Mouse (Mus musculus): ENCODE results near the gene Hepacam2. TPM values are rescaled to one million over a fixed set of nuclear protein-coding genes. Genes with fewer than 3 reads are reported as not detected.

The Hepacam2 gene
- polyA plus RNA-seq, 1 experiment: not detected

DNA sequence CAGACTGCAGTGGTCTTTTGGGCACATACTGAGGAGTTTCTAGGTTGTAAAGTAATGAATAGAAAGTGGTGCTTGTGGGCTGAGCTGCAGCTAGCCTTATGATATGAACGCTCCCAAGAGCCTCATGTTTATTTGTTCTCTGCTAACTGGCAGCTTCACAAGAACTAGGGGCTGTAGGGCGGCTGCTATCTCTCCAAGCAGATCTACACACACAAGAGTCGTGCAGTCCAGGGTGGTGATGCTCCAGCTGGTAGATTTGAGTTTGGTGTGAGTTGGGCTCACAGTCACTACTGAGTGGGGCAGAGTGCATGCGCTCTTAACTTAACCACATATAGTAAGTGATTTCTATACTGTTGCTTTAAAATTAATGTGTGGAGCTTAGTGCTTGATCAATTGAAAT is 9.0 kb upstream of the Hepacam2 start:
- peaks cover 72% of the 10 kb centered on the region for H3K79me2 ChIP-seq (ENCODE audit: control insufficient read depth, insufficient read depth)
- H3K27me3 ChIP-seq (ENCODE audit: control insufficient read depth, insufficient read depth, insufficient read length): no peaks in the 10 kb centered on the region
- no peak overlapping the region for H3ac ChIP-seq (ENCODE audit: control insufficient read depth, insufficient read length, low read depth)
- H3K36me3 ChIP-seq (ENCODE audit: control insufficient read depth, insufficient read depth): no peaks in the 10 kb centered on the region
- no peak for TF ChIP-seq CEBPB (IDR thresholded peaks at IDR 0.05; ENCODE audit: low read depth)
- peaks cover 32% of the 10 kb centered on the region for H3K79me3 ChIP-seq (ENCODE audit: low read depth)
- H3K4me3 ChIP-seq (ENCODE audit: insufficient read depth, poor library complexity, severe bottlenecking): no peak overlapping the region

DNA sequence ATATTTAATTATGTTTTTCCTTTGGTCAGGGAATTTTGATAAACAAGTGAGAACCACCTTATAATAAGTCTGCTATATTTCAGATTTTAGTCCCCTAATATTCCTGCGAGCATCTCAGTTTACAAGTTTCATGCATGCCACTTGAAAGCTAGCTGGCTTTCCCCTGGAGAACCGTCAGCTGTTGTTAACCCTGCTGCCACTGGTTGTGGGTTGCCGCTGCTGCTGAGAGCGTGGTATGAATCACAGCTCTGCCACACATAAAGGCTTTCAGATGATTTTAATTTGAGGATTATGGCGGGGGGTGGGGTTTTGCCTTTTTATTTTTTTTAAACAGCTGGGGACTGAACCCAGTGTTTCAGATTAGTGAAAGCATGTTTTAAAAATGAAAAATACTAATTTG is 7.2 kb upstream of the Hepacam2 start:
- H3K36me3 ChIP-seq (ENCODE audit: control insufficient read depth, insufficient read depth): no peaks in the 10 kb centered on the region
- peaks cover 41% of the 10 kb centered on the region for H3K79me3 ChIP-seq (ENCODE audit: low read depth)
- H3K4me3 ChIP-seq (ENCODE audit: insufficient read depth, poor library complexity, severe bottlenecking): no peak overlapping the region
- no peak for TF ChIP-seq CTCF (IDR thresholded peaks at IDR 0.05; ENCODE audit: control insufficient read depth, insufficient read depth, insufficient read length)
- TF ChIP-seq MYOG (IDR thresholded peaks at IDR 0.05; ENCODE audit: control insufficient read depth, extremely low read depth, insufficient read length): no peak
- no peak for TF ChIP-seq MAX (IDR thresholded peaks at IDR 0.05)
- peak; percentile 47 for TF ChIP-seq MYOD1 (IDR thresholded peaks at IDR 0.05; ENCODE audit: control insufficient read depth, insufficient read length, low read depth)
- no peak for TF ChIP-seq FOSL1 (IDR thresholded peaks at IDR 0.05; ENCODE audit: insufficient read depth, low read length, poor library complexity, severe bottlenecking)
- TF ChIP-seq CEBPB (IDR thresholded peaks at IDR 0.05; ENCODE audit: low read depth): no peak
- no peak for TF ChIP-seq USF1 (IDR thresholded peaks at IDR 0.05; ENCODE audit: low read depth)
- no peaks in the 10 kb centered on the region for H3K27me3 ChIP-seq (ENCODE audit: control insufficient read depth, insufficient read depth, insufficient read length)
- H3K79me2 ChIP-seq (ENCODE audit: control insufficient read depth, insufficient read depth): peaks cover 73% of the 10 kb centered on the region
- no peak overlapping the region for H3ac ChIP-seq (ENCODE audit: control insufficient read depth, insufficient read length, low read depth)

DNA sequence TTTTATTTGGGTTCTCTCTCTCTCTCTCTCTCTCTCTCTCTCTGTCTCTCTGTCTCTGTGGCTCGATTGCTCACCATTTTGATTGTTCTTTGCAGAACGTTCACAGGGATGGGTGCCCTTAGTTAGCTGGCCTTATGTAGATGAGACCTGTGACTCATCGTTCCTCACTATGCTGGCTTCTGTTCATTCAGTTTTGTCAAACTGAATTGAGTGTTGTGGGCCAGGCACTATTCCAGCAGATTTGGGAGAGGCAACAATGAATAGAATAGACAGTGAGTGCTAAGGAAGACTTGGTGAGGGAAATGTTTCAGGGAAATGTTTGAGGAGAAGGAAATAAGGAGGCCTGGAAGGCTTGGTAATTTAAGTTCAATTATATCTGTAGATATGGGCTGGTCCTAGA is 2.2 kb upstream of the Hepacam2 start:
- H3K27me3 ChIP-seq (ENCODE audit: control insufficient read depth, insufficient read depth, insufficient read length): no peaks in the 10 kb centered on the region
- TF ChIP-seq MYOD1 (IDR thresholded peaks at IDR 0.05; ENCODE audit: control insufficient read depth, insufficient read length, low read depth) (no peak), CTCF (IDR thresholded peaks at IDR 0.05; ENCODE audit: control insufficient read depth, insufficient read depth, insufficient read length) (no peak), FOSL1 (IDR thresholded peaks at IDR 0.05; ENCODE audit: insufficient read depth, low read length, poor library complexity, severe bottlenecking) (no peak), CEBPB (IDR thresholded peaks at IDR 0.05; ENCODE audit: low read depth) (no peak), MAX (IDR thresholded peaks at IDR 0.05) (no peak), MYOG (IDR thresholded peaks at IDR 0.05; ENCODE audit: control insufficient read depth, extremely low read depth, insufficient read length) (no peak), USF1 (IDR thresholded peaks at IDR 0.05; ENCODE audit: low read depth) (no peak)
- H3K79me3 ChIP-seq (ENCODE audit: low read depth): peaks cover 54% of the 10 kb centered on the region
- H3ac ChIP-seq (ENCODE audit: control insufficient read depth, insufficient read length, low read depth): no peak overlapping the region
- peaks cover 60% of the 10 kb centered on the region for H3K79me2 ChIP-seq (ENCODE audit: control insufficient read depth, insufficient read depth)
- no peaks in the 10 kb centered on the region for H3K36me3 ChIP-seq (ENCODE audit: control insufficient read depth, insufficient read depth)
- no peak overlapping the region for H3K4me3 ChIP-seq (ENCODE audit: insufficient read depth, poor library complexity, severe bottlenecking)

DNA sequence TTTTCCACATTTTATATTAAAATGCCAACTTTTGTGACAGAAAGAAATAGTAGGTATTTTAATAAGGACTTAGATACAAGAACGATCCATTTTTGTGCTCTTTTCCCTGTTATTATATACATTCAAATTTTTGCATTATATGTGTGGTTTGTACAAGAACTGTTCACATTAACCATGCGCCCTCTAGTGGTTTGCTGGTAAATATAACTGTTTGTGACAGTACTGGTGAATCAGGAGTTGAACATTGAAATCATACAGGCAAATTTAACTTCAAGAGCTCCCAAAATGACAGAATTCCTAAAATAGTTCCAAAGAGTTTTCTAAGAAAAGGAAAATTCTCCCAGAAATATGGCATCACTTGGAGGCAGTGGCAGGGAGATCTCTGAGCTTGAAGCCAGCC is 1.9 kb downstream of the Hepacam2 start:
- no peaks in the 10 kb centered on the region for H3K27me3 ChIP-seq (ENCODE audit: control insufficient read depth, insufficient read depth, insufficient read length)
- peaks cover 29% of the 10 kb centered on the region for H3K79me2 ChIP-seq (ENCODE audit: control insufficient read depth, insufficient read depth)
- H3ac ChIP-seq (ENCODE audit: control insufficient read depth, insufficient read length, low read depth): no peak overlapping the region
- H3K36me3 ChIP-seq (ENCODE audit: control insufficient read depth, insufficient read depth): no peaks in the 10 kb centered on the region
- no peak for TF ChIP-seq MYOD1 (IDR thresholded peaks at IDR 0.05; ENCODE audit: control insufficient read depth, insufficient read length, low read depth)
- no peak for TF ChIP-seq FOSL1 (IDR thresholded peaks at IDR 0.05; ENCODE audit: insufficient read depth, low read length, poor library complexity, severe bottlenecking)
- TF ChIP-seq CTCF (IDR thresholded peaks at IDR 0.05; ENCODE audit: control insufficient read depth, insufficient read depth, insufficient read length): no peak
- TF ChIP-seq MYOG (IDR thresholded peaks at IDR 0.05; ENCODE audit: control insufficient read depth, extremely low read depth, insufficient read length): no peak
- TF ChIP-seq MAX (IDR thresholded peaks at IDR 0.05): no peak
- TF ChIP-seq USF1 (IDR thresholded peaks at IDR 0.05; ENCODE audit: low read depth): no peak
- TF ChIP-seq CEBPB (IDR thresholded peaks at IDR 0.05; ENCODE audit: low read depth): no peak
- H3K4me3 ChIP-seq (ENCODE audit: insufficient read depth, poor library complexity, severe bottlenecking): no peak overlapping the region
- H3K79me3 ChIP-seq (ENCODE audit: low read depth): peaks cover 28% of the 10 kb centered on the region

DNA sequence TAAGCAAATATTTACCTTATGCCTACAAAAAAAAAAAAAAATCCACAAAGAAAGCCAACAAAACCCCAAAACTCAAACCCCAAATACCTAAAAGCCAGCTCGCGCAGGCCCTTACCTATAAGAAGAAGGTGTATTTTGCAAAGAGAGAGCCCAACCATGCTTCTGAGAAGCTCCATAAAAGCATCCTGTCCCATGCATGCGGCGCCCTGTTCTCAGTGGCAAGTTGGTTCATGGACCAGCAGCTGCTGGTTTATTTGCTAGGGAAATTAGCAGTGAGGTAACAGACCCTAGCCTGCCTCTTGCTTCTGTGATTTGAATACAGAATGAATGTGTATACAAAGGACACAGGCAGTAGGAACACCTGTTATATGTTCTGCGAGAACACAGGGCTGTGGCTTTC is 3.8 kb downstream of the Hepacam2 start:
- Histone ChIP-seq H3K4me3 (ENCODE audit: insufficient read depth, poor library complexity, severe bottlenecking) (no peak overlapping the region), H3K27me3 (ENCODE audit: control insufficient read depth, insufficient read depth, insufficient read length) (no peaks in the 10 kb centered on the region), H3ac (ENCODE audit: control insufficient read depth, insufficient read length, low read depth) (no peak overlapping the region), H3K79me2 (ENCODE audit: control insufficient read depth, insufficient read depth) (peaks cover 10% of the 10 kb centered on the region), H3K36me3 (ENCODE audit: control insufficient read depth, insufficient read depth) (no peaks in the 10 kb centered on the region), H3K79me3 (ENCODE audit: low read depth) (peaks cover 10% of the 10 kb centered on the region)
- TF ChIP-seq USF1 (IDR thresholded peaks at IDR 0.05; ENCODE audit: low read depth): no peak
- no peak for TF ChIP-seq CTCF (IDR thresholded peaks at IDR 0.05; ENCODE audit: control insufficient read depth, insufficient read depth, insufficient read length)
- no peak for TF ChIP-seq MYOD1 (IDR thresholded peaks at IDR 0.05; ENCODE audit: control insufficient read depth, insufficient read length, low read depth)
- TF ChIP-seq FOSL1 (IDR thresholded peaks at IDR 0.05; ENCODE audit: insufficient read depth, low read length, poor library complexity, severe bottlenecking): no peak
- no peak for TF ChIP-seq MAX (IDR thresholded peaks at IDR 0.05)
- no peak for TF ChIP-seq CEBPB (IDR thresholded peaks at IDR 0.05; ENCODE audit: low read depth)
- no peak for TF ChIP-seq MYOG (IDR thresholded peaks at IDR 0.05; ENCODE audit: control insufficient read depth, extremely low read depth, insufficient read length)

DNA sequence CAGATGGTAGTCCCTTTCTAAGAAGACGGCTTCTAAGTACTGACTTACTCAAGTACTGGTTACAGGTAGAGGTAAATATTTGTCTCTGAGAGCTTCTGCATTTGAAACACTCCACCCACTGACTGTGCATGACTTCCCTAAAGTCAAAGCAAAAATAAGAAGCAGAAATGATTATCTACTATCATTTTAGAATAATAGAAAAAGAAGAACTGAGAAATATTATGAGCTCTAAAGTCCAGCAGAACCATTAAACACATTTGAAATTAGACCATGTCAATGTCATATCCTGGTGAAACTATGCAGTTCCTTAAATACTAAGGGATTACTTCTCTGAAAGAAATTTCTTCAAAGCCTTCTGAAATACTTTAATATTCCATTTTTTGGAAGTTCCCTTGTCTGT is 10.7 kb downstream of the Hepacam2 start:
- Histone ChIP-seq H3K36me3 (ENCODE audit: control insufficient read depth, insufficient read depth) (no peaks in the 10 kb centered on the region), H3K79me3 (ENCODE audit: low read depth) (no peaks in the 10 kb centered on the region), H3K27me3 (ENCODE audit: control insufficient read depth, insufficient read depth, insufficient read length) (peaks cover 4% of the 10 kb centered on the region), H3K79me2 (ENCODE audit: control insufficient read depth, insufficient read depth) (no peaks in the 10 kb centered on the region), H3K4me3 (ENCODE audit: insufficient read depth, poor library complexity, severe bottlenecking) (no peak overlapping the region), H3ac (ENCODE audit: control insufficient read depth, insufficient read length, low read depth) (no peak overlapping the region)
- no peak for TF ChIP-seq MYOG (IDR thresholded peaks at IDR 0.05; ENCODE audit: control insufficient read depth, extremely low read depth, insufficient read length)
- TF ChIP-seq CTCF (IDR thresholded peaks at IDR 0.05; ENCODE audit: control insufficient read depth, insufficient read depth, insufficient read length): no peak
- no peak for TF ChIP-seq CEBPB (IDR thresholded peaks at IDR 0.05; ENCODE audit: low read depth)
- TF ChIP-seq MYOD1 (IDR thresholded peaks at IDR 0.05; ENCODE audit: control insufficient read depth, insufficient read length, low read depth): no peak
- TF ChIP-seq MAX (IDR thresholded peaks at IDR 0.05): no peak
- no peak for TF ChIP-seq FOSL1 (IDR thresholded peaks at IDR 0.05; ENCODE audit: insufficient read depth, low read length, poor library complexity, severe bottlenecking)
- TF ChIP-seq USF1 (IDR thresholded peaks at IDR 0.05; ENCODE audit: low read depth): no peak

Measured in C2C12 (cell line).